Mouse (Mus musculus) heart, postnatal 25 days (tissue): ENCODE measurements at regions not wholly inside any gene's neighbourhood (a gene's known extent, or its start where the extent isn't known, plus 50 kb on each side); places are given as distances from the start of the nearest gene placed in this dataset.

Experiments
- DNase-seq: peaks from one replicate; pipeline ENCODE4 v3.0.0; 2022; ENCODE audit warnings: low spot score
- intact Hi-C: fragments of 180-260 bp; cut with DNase I; formaldehyde crosslinking; loops from one replicate; pipeline ENCODE4 v1.15.1; 2025

DNA sequence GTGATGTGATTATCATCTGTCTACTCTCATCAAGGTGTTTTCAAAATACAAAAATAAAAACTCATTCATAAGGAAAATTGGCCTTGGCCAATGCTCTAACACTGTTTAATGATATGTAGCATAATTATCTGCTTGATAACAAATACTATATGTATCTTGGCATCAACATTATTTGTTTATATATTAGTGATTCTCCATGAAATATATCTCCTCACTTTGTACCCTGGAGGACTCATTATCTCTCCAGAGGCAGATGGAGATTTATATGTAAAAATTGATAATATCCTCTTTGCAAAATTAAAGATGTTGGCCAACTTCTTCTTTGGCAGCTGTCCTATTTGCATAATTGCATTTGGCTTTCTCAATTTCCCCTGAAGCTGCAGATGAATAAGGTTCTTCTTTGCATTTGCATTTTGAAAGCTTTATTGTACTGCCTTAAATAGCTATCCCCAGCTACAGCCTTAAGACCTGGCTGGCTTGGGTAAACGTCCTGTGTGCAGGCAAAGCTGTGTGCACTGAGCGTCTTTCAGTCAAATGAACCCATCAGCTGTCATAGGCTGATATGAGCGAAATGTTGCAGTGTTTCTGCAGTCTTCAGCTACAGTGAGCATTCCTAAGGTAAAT is 124.7 kb upstream of the Otogl start:
- intact Hi-C loops = no loop called here
- no peak for DNase-seq

DNA sequence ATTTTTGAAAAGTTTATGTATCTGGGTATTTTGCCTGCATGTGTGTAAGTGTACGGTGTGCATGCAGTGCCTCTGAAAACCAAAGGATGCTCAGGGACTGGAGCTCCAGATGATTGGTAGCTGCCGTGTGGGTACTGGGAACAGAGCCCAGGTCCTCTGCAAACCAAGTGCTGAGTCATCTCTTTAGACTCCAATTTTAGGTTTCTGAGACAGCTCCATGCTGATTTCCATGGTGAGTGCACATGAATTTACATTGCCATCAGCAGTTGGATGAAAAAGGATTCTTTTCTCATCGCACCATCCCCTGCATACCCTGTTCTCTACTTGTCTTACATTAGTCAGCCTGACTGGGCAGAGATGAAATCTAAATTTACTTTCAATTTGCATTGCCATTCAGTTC is 122.1 kb upstream of the Otogl start:
- intact Hi-C loops = no loop called here

DNA sequence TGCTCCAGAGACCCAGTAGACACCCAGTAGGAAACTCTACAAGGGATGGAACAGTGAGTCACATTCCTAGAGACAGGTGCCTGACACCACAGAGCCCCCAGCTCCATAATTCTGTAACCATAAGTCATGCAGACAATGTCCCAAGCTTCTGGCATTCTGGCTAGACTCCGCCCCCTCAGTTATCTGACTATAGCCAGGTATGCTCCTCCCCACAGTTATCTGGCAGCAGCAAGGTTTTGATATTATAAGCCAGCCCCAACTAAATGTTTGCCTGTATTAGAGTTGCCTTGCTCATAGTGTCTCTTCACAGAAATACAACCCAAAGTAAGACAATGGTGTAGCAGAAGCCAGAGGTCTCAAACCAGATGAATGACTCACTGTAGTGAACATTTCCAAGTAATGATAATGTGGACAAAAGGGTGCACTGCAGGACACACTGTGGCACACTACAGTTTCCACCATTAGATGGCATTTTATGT is 121.4 kb upstream of the Otogl start:
- intact Hi-C loops = no loop called here
- DNase-seq = no peak

More for the DNA sequence above, 122.1 kb upstream of the Otogl start:
- no peak for DNase-seq

DNA sequence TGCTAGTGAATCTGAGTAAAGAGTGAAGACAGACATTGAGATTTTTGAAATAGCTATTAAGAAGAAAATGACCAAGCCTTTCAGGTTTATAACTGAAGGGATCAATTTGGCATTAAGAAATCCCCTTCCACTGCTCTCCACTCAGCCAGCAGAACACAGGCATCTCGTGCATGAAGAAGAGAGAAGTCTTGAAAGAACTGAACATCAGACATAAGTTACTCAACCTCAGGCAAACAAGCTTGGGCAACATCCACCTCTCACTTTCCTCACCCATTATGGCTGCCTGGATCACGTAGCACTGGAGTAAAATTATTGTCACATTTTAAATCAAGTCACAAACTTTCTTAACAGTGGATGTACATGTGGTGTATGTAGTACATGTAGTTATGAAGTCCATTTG is 115.6 kb upstream of the Otogl start:
- intact Hi-C loops = no loop called here
- DNase-seq = no peak

DNA sequence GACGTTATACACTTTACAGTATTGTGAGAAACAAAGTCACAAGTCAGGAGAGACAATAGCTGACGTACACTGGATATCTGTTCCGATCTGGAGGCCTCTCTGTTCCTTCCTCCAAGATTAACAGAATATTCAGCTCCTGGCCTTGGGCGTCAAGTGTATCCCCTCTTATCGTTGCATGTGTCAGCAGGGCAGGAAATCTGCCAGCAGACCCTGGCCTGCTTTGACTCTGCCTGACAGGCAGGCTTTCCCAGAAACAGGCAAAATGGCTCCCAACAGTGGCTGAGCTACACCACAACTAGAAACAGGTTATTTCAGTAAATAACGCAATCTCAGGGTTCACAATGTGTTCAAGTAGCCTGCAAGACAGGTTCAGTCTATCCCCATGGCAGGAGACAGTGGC is 112.3 kb upstream of the Otogl start:
- DNase-seq = no peak
- intact Hi-C loops = no loop called here

DNA sequence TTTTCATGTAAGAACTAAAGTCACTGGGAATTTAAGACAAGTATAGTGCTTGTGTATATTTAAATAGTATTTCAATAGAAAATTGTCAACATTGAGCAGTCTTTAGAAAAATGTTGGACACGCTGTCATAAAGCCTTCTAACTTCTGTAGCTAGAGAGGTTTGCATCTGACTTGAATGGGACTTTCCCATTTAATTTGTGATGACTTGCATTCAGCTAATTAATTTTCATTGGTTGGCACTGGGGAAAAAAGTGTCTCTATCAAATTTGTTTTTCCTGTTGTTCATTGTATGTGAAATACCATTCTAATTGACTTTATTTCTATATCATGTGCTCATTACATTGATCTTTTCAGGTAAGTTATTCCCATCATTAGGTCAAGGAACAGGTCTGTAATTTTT is 104.6 kb upstream of the Otogl start:
- intact Hi-C loops = no loop called here
- DNase-seq = no peak

DNA sequence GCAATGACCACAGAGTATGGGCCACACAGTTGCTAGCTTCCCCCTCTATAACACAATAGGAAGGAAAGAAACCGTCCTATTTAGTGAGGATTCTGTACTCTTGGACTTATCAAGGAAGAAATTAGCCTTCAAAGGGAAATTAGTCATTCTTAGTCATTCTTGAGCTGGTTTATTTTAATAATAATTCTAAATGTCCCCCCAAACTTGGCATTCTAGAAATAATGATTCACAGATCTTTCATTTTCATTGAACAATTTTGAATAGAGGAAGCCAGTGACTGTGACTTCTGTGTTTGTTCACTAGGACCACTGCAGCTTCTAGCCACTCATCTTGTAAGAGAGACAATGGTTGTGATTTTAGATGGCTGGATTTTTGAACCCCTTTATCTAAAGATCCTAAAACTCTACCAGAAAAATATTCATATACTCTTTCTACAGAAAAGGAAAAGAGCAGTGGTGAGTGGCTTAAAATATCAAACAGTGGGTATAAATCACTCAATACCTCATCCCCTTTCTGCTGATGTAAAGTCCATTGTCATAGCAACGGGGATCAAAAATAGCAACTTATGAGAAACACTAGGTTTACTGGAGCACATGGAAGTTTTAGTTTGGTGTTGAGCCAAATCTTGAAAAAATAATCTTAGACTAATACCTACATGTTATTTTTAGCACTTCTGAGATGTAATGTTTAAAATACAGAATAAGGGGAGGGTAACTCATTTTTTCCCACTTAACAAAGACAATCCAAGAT is 83.1 kb upstream of the Otogl start:
- intact Hi-C loops = no loop called here
- DNase-seq = no peak

DNA sequence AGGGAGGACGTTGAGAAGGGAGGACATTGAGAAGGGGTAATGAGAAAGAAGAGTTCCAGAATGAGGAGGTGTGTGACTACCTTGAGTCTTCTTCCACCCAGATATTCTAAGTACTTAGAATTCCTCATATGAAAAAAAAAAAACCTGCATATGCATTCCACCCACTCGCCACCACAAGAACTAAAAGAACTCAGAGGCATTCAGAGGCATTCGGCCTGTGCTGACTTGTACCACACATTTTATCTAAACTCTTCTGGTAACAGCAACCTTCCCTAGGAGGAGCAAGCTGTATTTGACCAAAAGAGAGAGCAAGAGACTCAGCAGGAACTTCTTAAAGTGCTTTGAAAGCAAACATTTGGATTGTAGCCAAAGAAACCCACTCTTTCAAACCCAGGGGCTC is 80.7 kb upstream of the Otogl start:
- intact Hi-C loops = no loop called here
- no peak for DNase-seq

DNA sequence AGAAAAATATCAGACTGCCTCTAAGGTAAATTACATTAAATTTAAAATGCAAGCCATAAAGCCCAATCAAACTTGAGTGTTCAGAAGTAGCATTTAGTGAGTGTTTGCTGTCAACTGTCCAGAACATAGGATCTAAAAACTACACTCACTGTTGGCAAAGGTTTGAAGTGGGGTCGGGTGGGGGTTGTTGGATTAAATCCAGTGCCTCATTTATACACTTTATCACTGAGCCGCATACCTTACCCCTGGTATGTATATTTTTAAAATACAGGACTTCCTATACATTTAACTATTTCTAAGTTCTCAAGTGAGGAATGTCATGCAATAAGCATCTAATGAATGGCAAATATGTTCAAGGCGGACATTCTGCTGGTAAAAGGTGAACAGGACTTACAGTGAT is 78.6 kb upstream of the Otogl start:
- DNase-seq = no peak
- intact Hi-C loops = no loop called here

DNA sequence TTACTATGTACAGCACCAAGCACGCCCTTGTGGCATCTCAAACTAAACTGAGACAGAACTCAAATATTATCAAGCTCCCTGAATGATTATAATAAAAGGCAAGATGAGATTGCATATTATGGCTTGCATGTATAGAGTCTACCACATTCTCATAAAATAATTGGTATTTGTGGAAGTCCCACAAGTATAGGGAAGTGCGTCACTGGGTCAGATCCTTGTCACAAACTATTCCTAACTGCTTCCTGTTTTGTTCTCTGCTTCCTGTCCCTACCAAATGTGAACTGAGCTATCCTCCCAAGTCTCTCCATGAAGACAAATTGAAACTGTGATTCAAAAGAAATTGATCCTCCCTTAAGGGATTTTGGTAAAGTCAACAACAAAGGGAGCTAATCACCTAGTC is 78.0 kb upstream of the Otogl start:
- DNase-seq = no peak
- intact Hi-C loops = no loop called here

DNA sequence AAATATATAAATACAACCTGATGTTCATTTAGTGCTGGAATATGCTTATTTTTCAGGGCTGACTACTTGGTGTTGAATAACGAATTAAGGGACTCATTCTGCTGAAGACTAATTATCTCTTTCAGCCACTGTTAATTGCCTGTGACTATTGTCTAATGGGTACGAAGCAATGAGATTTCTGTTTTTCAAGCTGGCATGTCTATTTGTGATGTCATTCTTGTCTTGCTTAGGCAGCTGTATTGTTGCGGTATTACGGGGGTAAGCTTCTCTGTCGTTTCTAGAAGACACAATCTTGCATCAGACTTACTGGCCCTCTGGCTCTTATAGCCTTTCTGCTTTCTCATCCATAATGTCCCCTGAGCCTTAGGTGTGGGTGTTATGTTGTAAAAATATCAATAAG is 70.7 kb upstream of the Otogl start:
- intact Hi-C loops = no loop called here
- no peak for DNase-seq

DNA sequence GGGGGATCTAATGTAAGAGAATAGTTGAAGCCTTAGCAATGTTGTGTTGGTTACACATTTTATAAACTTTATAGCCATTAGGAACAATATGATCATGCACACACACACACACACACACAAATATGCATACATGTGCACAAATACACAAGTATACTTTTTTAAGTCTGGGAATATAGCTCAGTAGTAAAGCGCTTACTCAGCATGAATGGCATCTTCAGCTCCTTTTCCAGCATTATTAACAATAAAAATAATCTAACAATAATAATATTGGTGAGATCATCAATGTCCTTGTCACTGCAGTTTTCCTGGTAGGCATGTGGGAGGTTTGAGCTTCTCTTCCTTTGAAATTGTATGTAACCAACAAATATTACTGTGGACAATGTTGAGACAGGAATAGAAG is 70.1 kb upstream of the Otogl start:
- no peak for DNase-seq
- intact Hi-C loops = no loop called here

DNA sequence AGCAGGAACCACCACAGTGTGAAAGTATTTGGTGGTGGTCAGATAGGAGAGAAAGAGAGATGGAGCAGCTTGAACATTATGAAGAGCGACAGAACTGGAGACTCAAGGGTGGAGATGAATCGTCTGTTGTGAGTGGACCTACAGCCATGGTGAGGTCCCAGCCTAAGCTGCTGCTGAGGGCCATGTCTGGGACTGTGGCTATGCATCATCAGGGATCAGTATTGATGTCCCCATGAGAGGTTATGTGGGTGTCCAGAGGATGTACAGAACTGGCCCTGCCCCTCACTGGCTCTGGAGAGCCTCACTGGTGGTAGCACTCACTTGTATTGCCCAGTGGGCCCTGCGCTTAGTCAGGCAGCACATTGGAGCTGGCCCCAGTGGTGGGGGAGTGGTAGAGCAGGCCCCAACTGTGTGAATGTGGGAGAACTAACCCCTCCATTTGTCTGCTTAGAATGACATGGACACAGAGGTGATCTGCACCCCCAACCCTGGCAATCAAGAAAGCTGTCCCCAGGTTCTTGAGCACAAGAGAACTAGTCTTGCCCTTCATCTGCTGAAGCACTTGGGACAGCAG is 64.5 kb upstream of the Otogl start:
- intact Hi-C loops = no loop called here
- no peak for DNase-seq

DNA sequence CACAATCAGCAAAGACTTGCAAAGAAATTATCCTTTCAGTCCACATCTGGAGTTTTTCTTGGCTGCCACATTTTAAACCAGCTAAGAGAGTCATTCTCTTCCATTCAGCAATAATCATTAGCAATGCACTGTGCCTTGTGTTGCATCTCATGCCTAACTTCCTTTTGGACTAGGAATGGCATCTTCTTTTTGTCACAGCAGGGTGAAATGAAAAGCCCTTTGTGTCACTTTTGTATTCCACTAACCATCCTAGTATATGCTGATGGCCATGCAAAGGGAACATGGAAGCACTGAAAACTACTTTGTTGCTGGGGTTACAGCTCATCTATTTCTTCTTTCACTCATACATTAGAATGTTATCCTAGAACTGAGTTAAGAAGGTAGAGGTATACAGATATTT is 59.8 kb upstream of the Otogl start:
- intact Hi-C loops = no loop called here
- DNase-seq = no peak

DNA sequence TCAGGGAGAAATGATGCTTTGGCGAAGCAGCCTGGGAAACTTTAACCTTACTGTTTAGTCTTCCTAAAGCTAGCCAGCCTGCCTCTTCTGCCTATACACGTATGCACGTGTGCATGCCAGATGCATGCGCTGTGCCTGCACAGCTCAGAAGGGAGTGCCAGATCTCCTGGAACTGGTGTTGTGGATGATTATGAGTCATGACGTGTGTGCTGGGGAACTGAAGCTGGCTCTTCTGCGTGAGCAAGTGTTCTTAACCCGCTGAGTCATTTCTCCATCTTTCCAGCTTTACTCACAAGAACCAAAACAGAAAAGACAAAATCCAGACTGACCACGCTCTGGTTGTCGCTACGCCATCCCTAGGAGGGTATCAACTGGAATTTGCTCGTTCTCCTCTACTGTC is 55.1 kb upstream of the Otogl start:
- no peak for DNase-seq
- intact Hi-C loops = loop anchor here (5.0 kb wide), 1 partner anchor 100 kb away; no protein-coding TSS in a partner anchor

DNA sequence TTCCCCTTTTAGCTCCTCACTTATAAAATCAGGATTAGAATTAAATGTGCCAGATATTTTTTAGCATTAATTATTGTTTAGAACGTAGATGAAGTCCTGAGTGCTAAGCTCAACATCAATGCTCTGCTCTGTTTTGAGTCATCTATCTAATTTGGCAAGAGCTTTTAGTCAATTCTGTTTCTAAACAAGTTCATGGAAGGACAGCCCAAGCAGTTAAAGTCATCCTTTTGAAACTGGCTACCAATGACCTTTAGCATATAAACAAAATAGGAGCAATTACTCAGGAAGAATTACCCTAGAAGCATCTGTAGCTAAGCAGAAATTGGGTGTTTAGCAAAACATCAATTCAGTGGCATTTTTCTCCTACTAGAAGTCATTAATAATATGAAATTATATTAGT is 52.1 kb upstream of the Otogl start:
- intact Hi-C loops = no loop called here
- DNase-seq = no peak

DNA sequence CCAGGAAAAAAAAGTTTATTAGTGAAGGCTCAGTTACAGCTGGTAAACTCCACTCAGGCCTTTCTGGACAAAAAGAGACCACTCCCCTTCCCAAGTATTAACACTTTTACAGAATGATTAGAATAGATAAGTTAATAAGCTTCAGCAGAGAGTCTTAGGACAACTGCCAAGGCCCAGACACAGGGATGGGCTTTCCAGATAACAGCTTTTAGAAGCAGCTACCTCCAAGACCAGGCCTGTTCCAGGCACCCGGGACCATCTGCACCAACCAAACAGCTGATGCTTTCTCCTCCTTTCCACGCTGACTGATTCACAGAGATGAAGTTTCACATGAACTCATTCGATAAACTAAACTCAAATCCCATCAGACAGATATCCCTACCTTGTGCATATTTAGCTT is 50.2 kb upstream of the Otogl start:
- intact Hi-C loops = no loop called here
- no peak for DNase-seq
